ENCODE assay signal across 8 mouse cellular contexts in the genomic region with DNA sequence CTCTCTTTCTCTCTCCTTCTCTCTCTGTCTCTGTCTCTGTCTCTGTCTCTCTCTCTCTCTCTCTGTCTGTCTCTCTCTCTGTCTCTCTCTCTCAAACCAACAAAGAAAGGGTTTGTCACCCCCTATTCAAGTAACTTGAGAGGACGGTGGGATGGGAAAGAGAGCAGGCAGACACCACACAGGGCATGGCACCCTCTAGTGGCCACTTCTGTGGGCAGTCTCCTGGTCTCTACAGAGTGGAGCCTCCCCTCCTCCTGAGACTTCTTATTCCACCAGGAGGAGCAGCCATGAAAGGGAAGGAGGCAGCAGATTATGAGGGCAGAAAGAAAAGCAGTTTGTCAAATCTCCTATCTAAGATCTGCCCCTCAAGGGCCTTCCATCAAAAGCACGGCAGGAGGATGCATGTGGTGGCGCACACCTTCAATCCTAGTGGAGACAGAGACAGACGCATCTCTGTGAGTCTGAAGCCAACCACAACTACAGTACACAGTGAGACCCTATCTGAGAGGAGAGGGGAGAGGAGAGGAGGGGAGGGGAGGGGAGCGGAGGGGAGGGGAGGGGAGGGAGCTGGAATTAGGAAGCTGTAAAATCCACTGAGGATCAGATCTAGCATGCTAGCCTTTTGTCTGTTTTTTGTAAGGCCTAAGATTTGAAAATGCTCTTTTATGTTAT.
A peak's percentile ranks its signal among the peaks of the same experiment; 100 is the strongest.
DNase-seq lines count a peak whose midpoint lies in the region; ATAC-seq and TF ChIP-seq lines count a peak whose summit lies in the region.

No protein-coding gene starts in this region.

- peak; percentile 75 for TF ChIP-seq CTCF in cortical plate, adult 2 months (IDR thresholded peaks at IDR 0.05; ENCODE audit: extremely low read depth, insufficient read depth, low read length)
- peak; percentile 97 for TF ChIP-seq CTCF in stomach, postnatal 0 days (IDR thresholded peaks at IDR 0.05; ENCODE audit: low read depth)

- no peak for ATAC-seq in limb, embryonic 11.5 days (ENCODE audit: insufficient number of reproducible peaks, low FRiP score, low TSS enrichment, low read depth)
- peak; percentile 50 for ATAC-seq in midbrain, embryonic 16.5 days
- ATAC-seq in stomach, postnatal 0 days (ENCODE audit: low FRiP score, low TSS enrichment): peak; percentile 82

- no peaks in the 10 kb centered on the region for H3K4me1 ChIP-seq in cortical plate, adult 2 months (ENCODE audit: control insufficient read depth, insufficient read depth, low read length)
- H3K4me1 ChIP-seq in limb, embryonic 11.5 days (ENCODE audit: control insufficient read depth, insufficient read depth, low read length): peaks cover 11% of the 10 kb centered on the region
- peaks cover 31% of the 10 kb centered on the region for H3K4me1 ChIP-seq in midbrain, embryonic 16.5 days (ENCODE audit: control insufficient read depth, insufficient read depth, low read length)
- H3K4me1 ChIP-seq in stomach, postnatal 0 days (replicated peaks; ENCODE audit: control insufficient read depth, insufficient read depth): 0 out of 2 replicates have a peak, but pooled peaks cover 2% of the 10 kb centered on the region

- H3K27me3 ChIP-seq in limb, embryonic 11.5 days (ENCODE audit: control insufficient read depth, insufficient read depth, low read length): no peaks in the 10 kb centered on the region
- no peaks in the 10 kb centered on the region for H3K27me3 ChIP-seq in midbrain, embryonic 16.5 days (ENCODE audit: control insufficient read depth, insufficient read depth, low read depth, low read length)
- no peaks in the 10 kb centered on the region for H3K27me3 ChIP-seq in stomach, postnatal 0 days (ENCODE audit: control insufficient read depth, insufficient read depth, low read length)

- no peaks in the 10 kb centered on the region for H3K9me3 ChIP-seq in limb, embryonic 11.5 days (ENCODE audit: control insufficient read depth, low read length)
- no peaks in the 10 kb centered on the region for H3K9me3 ChIP-seq in midbrain, embryonic 16.5 days (replicated peaks; ENCODE audit: control insufficient read depth, low read length, poor library complexity, severe bottlenecking)
- H3K9me3 ChIP-seq in stomach, postnatal 0 days (ENCODE audit: control insufficient read depth, low read length): no peaks in the 10 kb centered on the region

- no peak overlapping the region for H3K4me3 ChIP-seq in cortical plate, adult 2 months (ENCODE audit: insufficient read depth, low read length)
- H3K4me3 ChIP-seq in limb, embryonic 11.5 days (ENCODE audit: low read depth, low read length): no peak overlapping the region
- no peak overlapping the region for H3K4me3 ChIP-seq in midbrain, embryonic 16.5 days (ENCODE audit: low read depth, low read length)
- H3K4me3 ChIP-seq in stomach, postnatal 0 days (ENCODE audit: low read depth, low read length): no peak overlapping the region

- TF ChIP-seq EP300 in stomach, postnatal 0 days (optimal IDR thresholded peaks at IDR 0.05): no peak

- WGBS in limb, embryonic 11.5 days: 43% methylated on average over 5 of the region's 5 CpGs
- 31% methylated on average over 5 of the region's 5 CpGs for WGBS in midbrain, embryonic 16.5 days
- 59% methylated on average over 5 of the region's 5 CpGs for WGBS in stomach, postnatal 0 days

- no peak overlapping the region for H3K4me2 ChIP-seq in limb, embryonic 11.5 days (ENCODE audit: low read depth, severe bottlenecking)
- no peak overlapping the region for H3K4me2 ChIP-seq in midbrain, embryonic 16.5 days (ENCODE audit: low read length)
- H3K4me2 ChIP-seq in stomach, postnatal 0 days (replicated peaks; ENCODE audit: low read depth): no peak overlapping the region

- intact Hi-C loops in gastrocnemius, postnatal 14 days (cut with DNase I; ENCODE audit: low total_unique reads): loop anchor here (10.0 kb wide), 2 partner anchors 158 to 412 kb away; no protein-coding TSS in a partner anchor

- no peak overlapping the region for H3K27ac ChIP-seq in cortical plate, adult 2 months (ENCODE audit: insufficient read depth, low read length)
- H3K27ac ChIP-seq in limb, embryonic 11.5 days (replicated peaks; ENCODE audit: low read depth, low read length): no peak overlapping the region
- H3K27ac ChIP-seq in midbrain, embryonic 16.5 days (ENCODE audit: low read length): no peak overlapping the region
- no peak overlapping the region for H3K27ac ChIP-seq in stomach, postnatal 0 days (replicated peaks)

- TF ChIP-seq POLR2A in cortical plate, adult 2 months (IDR thresholded peaks at IDR 0.05; ENCODE audit: extremely low read depth, insufficient read depth, low read length): no peak

- DNase-seq in spleen, postnatal 4 days (ENCODE audit: low spot score in 2 of 2): peak; percentile 38 to 73
- no peak for DNase-seq in spleen, postnatal 36 days (ENCODE audit: low spot score in 2 of 2)
- peak; percentile 65 for DNase-seq in gastrocnemius, postnatal 14 days
- DNase-seq in kidney, adult 11 months: peak; percentile 43
- DNase-seq in limb, embryonic 11.5 days (ENCODE audit: low spot score): peak; percentile 83
- DNase-seq in stomach, postnatal 0 days (ENCODE audit: low spot score): peak; percentile 84

- H3K9ac ChIP-seq in limb, embryonic 11.5 days (ENCODE audit: low read length): no peak overlapping the region
- no peak overlapping the region for H3K9ac ChIP-seq in midbrain, embryonic 16.5 days (ENCODE audit: low read depth, low read length)
- no peak overlapping the region for H3K9ac ChIP-seq in stomach, postnatal 0 days (ENCODE audit: low read length)

- peaks cover 2% of the 10 kb centered on the region; the same call in 1 of the 2 replicates for H3K36me3 ChIP-seq in limb, embryonic 11.5 days (ENCODE audit: control insufficient read depth, insufficient read depth, low read length)
- no peaks in the 10 kb centered on the region for H3K36me3 ChIP-seq in midbrain, embryonic 16.5 days (ENCODE audit: control insufficient read depth, insufficient read depth, low read length)
- no peaks in the 10 kb centered on the region for H3K36me3 ChIP-seq in stomach, postnatal 0 days (ENCODE audit: control insufficient read depth, insufficient read depth, low read length)

Comparison
In these comparisons a context has a peak if more than half of its experiments do, and no peak if none do; other contexts are left out.
1. DNase-seq: peak in spleen, postnatal 4 days (2 of 2), gastrocnemius, postnatal 14 days (single experiment), kidney, adult 11 months (single experiment), limb, embryonic 11.5 days (single experiment) and stomach, postnatal 0 days (single experiment); none in spleen, postnatal 36 days (0 of 2).